Mouse (Mus musculus) left cerebral cortex, postnatal 36 days (tissue): ENCODE measurements at regions not wholly inside any gene's neighbourhood (a gene's known extent, or its start where the extent isn't known, plus 50 kb on each side); places are given as distances from the start of the nearest gene placed in this dataset.

Experiments used
- DNase-seq, 2 experiments: peaks; one replicate each; pipeline ENCODE4 v3.0.0; 2021 to 2022; ENCODE audit warnings: low spot score in 2 of 2, mixed read lengths in 1 of 2
- intact Hi-C: fragments of 180-260 bp; cut with DNase I; formaldehyde crosslinking; loops from one replicate; pipeline ENCODE4 v1.15.1; 2025

DNA sequence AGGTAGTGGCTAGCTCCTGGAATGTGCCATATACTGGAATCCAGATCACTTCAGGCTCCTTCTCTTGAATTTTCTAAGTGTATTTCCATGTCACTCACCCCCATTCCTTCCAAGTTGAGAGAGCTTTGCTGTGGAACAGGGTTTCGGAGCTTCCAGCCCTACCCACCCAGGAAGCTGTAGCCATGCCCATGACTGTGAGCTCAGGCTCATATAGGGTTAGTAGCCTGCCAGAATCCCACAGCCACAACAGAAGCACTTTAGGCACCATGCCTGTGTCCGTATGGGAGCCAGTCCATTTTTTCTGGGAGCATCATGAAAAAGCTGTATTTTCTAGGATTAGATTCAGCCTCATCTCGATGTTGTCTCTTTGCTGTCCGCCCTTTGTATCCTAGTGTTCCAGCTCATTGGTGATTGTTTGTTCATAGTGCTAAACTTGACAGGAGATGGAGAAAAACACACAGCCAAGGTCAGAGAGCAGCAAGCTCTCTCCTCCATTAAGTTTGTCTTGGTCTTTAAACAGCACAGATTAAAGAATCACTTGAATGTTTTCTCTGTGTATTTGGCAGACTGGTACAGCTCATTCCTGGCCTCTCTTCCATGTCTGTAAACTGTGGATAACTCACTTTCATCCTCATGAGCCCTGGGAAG lies 526.2 kb upstream of the 4930452B06Rik start:
- intact Hi-C loops = no loop called here

DNA sequence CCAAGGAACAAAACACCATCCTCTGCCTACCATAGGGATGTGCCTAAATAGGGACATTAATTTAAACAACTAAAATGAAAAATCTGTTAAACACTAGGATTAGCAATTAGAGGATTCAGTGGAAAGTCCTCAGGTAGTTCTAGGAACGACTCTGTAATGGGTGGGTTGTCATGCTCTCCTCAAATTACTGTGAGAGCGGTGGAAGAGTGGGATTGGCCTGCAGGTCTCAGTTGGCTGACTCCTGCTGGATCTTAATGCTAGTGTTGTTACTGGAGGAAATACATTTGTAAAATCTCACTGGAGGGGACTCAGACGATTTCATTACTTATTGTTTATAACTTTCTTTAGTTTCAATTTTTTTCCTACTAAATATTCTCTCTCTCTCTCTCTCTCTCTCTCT lies 525.6 kb upstream of the 4930452B06Rik start:
- intact Hi-C loops = no loop called here
- no peak for DNase-seq

More for the DNA sequence above, 526.2 kb upstream of the 4930452B06Rik start:
- DNase-seq = no peak

DNA sequence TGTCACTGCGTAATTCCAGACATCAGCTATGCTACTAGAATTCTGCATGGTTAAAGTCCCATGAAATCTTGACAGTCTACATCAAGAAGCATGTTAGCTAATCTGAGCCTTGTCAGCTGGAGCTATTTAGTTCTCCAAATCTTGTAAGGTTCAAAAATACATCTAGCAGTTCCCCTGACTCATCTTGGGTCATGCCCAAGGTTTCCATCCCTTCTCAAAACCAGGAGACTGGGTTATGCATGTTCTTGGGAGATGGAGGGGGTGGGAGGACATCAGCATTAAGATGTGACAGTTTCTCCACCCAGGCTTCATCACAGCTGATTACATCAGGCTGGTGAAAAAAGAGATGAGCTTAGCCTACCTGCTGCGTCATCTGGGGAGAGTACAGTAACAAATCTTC lies 495.3 kb upstream of the 4930452B06Rik start:
- intact Hi-C loops = no loop called here
- no peak for DNase-seq

DNA sequence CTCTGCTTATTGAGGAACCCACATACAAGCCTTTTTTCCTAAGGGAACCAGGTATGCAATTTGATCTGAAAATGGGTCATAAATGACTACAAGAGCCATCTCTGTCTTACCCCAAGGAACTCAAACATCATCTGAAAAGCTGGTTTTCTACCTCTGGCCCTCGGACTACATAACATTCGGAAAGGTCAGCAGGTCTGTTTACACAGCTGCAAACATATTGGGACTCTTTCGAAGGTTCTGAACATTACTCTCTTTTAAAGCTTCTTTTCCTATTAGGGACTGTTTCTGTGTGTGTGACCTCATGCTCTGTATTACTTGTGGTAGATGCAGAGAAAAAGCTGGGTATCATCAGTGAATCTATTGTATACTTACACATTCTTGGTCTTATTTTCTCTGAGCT lies 491.9 kb upstream of the 4930452B06Rik start:
- intact Hi-C loops = no loop called here
- DNase-seq = no peak

DNA sequence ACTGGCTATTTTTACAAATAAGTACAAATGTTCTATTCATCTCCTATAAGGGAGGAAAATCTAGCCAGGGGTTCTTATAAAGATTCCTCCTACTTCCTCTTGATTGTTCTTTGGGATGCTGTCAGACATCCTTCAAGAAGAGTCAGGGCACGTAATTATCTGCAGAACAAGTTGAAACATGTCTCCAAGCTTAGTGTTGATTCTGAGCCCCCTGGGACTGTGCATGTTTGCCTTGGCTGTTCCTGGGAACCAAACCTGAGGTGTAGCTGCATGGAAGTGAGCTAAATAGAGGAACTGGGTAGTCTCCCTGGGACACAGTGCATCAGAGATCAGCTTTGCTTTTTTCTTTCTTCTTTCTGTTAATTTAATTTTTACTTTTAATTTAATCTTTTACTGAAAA lies 484.8 kb upstream of the 4930452B06Rik start:
- intact Hi-C loops = no loop called here
- no peak for DNase-seq

DNA sequence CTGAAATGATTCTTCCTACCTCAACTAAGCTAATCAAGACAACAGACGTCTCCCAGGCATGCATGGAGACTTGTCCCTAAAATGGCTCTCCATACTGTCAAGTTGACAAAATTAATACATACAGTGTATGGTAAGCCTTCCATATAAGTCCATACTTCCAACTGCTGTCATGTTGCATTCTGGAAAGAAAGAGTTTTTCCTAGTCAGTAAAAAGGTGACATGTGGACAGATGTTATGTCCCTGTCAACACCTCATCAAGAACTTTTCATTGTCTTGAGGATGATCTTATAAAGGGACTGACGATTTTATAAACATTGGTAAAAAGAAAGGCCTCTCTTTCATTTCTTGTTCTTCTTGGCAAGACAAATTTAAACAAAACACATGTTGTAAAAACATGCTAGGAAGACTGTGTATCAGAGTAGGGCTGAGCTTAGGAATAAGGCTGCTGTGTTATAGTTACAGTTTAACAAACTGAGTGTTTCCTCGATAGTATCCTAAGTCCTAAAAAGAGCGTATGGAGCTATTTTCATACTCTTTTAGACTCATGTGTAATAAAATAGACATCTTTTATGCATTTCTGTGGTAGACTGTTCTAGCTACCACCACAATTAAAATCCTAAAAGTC lies 480.7 kb upstream of the 4930452B06Rik start:
- intact Hi-C loops = no loop called here
- DNase-seq = no peak

DNA sequence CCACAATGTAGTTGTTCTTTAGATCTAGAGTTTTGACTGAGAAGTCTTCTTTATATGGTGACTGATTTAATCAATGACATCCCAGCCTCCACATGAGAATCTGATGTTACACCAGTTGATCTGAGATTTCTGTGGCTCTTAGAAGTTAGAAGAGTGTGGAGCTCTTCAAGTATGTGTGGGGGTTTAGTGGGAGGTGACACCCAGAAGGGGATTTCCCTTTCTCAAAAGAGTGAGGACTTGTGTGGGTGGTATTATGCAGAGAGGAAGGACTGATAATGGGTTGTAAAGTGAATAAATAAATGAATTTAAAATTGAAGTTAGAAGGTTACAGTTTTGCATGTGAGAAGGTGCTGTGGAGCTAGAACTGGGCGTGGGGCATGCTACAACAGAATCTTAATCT lies 439.7 kb upstream of the 4930452B06Rik start:
- intact Hi-C loops = no loop called here
- no peak for DNase-seq

DNA sequence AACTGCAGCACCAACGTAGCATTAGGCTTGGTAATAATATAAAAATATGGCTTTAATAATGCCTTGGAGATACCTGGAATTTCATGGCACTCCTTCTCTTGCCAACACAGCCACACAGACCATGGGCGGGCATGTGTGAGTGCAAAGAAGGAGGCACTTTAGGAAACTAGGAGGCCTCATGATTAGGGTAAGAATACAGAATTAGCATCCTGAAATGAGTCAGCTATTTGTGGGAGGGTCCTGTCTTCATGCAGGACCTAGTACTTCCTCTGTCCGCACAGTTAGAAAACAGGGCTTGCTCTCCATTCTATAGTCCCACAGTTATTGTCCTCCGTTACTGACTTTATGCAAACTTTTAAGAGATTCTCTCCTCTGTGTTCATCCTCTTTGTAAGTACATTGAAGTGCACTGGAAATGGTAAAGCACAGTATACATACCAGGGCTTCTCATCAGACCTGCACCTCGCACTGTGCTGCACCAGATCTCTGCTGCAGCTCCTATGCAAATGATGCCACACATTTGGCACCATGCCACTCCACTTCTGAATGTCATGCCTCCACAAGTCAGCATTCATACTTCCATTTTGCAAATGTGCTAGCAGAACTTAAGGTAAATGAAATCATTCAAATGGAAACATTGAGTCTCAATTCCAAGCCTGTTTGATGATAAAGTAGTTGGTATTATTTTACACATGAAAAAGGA lies 423.7 kb upstream of the 4930452B06Rik start:
- no peak for DNase-seq
- intact Hi-C loops = no loop called here

DNA sequence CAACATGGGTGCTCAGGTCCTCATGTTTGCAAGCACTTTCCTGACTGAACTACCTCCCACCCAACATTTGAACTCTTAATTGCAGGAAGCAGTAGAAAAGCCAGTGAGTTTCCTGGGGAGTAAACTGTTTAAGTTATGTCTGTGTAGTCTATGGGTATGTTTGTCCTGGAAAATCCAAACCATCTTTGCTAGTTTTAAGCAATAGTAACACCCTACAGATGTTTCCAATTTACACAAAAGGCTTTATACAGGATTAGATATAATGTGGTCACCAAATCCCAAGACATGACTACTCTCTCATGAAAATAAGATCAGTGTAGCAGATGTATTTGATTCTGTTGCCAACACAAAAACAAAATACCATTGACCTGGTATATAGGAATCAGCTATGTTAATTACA lies 421.1 kb upstream of the 4930452B06Rik start:
- DNase-seq = no peak
- intact Hi-C loops = no loop called here

DNA sequence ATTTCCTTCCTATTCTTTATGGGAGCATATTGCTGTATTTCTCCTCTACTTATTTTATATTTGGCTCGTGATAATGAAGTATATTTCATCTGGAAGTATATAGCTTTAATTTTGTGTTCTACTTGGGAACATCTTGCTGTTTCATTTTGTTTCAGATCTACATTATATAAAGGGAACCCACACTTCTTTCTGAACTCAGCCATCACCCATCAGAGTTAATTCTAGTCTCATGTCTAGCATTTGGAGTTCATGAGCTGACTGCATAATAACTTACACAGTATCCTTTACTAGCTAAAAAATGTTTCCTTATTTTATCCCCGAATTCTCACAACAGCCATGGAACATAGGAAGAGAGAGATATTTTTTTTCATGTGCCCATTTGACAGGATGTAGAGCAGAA lies 413.6 kb upstream of the 4930452B06Rik start:
- intact Hi-C loops = no loop called here
- DNase-seq = no peak

DNA sequence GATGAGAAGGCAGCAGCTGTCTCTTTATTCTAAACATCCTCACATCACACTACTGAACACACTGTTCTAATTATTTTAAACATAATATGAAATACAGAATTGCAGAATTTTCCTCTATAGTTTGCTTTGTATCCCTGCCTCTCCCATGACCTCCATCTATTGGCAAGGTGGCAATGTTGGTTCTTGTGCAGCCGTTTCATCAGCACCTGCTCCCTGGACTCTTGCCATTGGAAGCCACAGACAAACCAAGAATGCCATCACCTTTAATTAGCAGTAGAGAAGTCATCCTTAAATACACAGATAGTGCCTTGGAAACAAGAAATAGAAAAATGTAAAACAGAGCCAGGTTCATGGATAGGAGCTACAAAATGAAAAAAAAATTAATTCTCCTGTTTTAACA lies 413.0 kb upstream of the 4930452B06Rik start:
- DNase-seq = no peak
- intact Hi-C loops = no loop called here

DNA sequence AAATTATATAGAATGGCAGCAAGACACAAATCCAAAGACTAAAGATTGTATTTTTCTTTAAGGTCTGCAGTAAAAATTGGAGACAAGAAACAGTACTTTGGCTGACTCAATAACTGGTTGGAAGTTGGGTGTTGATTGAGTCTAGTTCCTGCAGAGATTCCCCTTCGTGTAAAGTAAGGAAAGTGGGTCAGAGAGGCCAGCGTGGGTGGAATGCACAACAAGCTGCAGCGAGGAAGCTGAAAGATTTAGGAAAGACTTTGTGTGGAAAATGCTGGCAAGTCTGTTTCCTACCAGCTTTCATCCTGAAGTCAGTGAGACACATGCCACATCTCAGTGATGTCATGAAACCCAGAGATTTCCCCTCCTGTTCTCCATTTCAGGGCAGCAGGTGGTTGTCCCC lies 405.1 kb upstream of the 4930452B06Rik start:
- peak in 1 of 2 experiments; percentile 16 for DNase-seq
- intact Hi-C loops = no loop called here

DNA sequence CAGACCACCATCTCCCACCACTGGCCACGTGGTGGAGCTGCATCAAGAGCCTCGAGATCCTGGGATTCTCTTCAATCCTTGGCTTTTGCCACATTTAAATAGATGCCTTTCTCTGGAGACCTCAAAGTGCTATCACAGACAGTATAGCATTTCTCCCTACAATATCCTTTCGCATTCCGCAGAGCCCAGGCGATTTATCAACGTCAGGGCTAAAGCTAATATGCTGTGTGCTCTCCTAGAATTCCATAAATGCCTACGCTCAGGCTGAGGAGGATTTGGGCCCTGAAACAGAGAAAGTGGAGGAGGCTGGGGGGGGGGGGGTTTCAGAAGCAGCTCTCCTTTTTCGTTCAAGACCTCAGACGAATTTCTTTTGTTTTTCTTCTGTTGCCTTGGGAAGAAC lies 394.0 kb upstream of the 4930452B06Rik start:
- no peak for DNase-seq
- intact Hi-C loops = no loop called here

DNA sequence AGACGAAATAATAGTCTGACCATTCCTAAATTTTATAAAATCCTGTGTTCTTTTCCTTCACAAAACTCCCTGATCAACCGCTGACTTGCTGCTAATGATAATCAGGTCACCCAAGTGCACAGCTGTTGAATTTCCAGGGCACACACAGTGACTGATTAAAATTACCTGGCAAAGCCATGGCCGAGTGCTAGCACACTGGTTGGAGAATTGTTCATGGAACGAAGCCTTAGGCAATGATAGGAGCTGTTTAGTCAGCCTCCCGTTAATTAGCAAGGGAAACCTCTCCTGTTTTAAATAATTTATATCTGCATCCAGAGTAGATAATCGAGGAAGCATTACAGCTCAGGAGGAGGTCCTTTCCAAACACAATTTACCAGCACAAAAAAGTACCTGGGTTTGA lies 362.8 kb upstream of the 4930452B06Rik start:
- intact Hi-C loops = no loop called here
- no peak for DNase-seq

DNA sequence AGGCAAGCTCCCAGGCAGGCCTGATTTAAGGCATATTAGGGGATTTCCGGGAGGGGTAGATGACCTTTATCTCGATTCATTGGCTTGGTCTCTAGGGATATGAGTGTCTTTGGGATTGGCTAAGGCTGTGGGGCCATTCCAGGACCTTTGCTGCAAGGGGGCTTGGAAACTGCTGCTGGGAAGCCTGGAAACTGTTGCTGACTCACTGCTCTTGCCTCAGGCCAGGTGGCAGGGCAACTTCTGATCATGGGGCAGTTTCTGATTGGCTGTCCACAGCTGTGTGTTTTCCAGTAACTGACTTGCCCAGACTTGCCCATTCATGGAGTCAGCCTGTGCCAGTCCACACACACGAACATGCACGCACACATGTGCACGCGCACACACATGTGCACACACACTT lies 349.8 kb upstream of the 4930452B06Rik start:
- intact Hi-C loops = no loop called here
- no peak for DNase-seq

DNA sequence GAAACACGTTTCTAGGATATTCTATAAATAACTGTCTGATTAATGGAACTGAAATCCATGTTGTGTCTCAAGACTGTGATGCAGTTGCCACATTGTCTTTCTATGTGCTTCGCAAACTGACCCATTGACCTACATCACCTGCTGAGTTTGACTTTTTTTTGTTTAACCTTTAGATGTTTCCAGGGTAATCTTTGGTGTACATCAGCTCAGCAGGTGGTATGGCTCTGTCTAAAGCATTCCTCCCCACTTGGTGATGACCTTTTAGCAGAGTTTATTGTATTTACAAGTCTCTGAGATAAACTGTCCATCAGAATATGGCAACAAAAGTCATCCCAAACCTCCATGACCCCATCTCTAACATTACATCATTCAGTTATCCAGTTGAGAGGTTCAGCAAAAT lies 337.0 kb upstream of the 4930452B06Rik start:
- intact Hi-C loops = no loop called here

DNA sequence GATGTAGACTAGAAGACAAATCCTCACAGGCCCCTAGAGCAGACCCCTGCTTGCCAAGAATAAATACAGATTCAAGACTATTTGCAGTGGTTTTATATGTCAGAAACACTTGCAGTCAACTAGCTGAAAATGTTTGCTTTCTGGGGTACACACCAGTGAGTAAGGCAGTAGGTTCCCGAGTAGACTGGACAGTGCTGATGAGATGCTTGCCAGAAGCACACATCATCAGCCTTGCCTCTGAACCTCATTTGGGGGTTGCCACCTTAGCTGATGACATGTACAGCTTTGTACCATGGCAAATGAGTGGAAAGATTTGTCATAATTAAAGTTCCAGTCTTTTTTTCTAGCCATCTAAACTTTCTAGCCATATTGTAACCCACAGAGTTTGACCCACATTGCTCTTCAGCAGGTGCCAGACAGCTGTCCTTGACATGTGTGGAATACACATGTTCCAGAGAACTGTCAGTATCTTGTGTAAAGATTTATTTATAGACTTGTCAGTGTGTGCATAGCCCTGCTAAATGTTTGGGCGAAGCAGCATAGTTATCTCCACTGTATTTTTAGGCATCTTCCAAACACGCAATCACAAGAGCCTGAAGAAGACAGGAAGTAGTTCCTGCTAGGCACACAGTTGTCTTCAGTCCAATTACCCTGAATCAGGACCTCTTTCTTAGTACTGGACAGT lies 334.5 kb upstream of the 4930452B06Rik start:
- intact Hi-C loops = no loop called here
- no peak for DNase-seq

More for the DNA sequence above, 337.0 kb upstream of the 4930452B06Rik start:
- no peak for DNase-seq

DNA sequence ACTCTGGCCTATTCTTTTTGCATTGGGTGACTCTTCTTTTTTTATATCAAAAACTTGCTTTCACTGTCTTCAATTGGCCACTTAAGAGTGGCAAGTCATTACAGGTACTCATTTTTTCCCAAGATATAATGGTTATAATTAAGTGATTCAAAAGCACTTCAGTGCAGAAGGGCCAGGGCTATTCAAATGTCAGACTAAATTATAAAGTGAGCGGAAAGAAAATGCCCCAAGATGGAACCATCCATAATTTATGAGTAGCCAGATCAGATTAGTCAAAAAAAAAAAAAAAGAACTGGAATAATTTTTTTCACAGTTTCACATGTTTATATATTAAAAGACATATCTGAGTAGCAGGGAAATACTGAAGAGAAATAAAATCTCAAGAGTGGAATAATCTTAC lies 333.8 kb upstream of the 4930452B06Rik start:
- DNase-seq = no peak
- intact Hi-C loops = no loop called here

DNA sequence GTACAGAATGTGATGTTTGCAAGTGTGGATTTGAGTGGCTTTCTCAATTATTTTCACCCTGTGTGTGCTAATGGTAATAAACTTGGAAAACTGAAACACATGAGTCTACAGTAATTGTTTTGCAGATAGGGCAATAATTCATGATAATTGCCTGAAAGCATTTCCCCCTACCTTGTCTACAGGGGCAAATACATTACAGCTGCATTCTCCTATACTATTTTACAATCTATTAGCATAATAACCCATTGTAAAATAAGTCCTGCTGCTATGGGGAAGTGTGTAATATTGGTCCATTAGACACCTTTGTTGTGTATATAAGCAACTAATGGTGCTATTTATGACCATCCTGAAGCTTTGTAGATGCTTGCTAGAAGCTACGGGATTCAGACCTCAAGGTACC lies 327.4 kb upstream of the 4930452B06Rik start:
- no peak for DNase-seq
- intact Hi-C loops = no loop called here

DNA sequence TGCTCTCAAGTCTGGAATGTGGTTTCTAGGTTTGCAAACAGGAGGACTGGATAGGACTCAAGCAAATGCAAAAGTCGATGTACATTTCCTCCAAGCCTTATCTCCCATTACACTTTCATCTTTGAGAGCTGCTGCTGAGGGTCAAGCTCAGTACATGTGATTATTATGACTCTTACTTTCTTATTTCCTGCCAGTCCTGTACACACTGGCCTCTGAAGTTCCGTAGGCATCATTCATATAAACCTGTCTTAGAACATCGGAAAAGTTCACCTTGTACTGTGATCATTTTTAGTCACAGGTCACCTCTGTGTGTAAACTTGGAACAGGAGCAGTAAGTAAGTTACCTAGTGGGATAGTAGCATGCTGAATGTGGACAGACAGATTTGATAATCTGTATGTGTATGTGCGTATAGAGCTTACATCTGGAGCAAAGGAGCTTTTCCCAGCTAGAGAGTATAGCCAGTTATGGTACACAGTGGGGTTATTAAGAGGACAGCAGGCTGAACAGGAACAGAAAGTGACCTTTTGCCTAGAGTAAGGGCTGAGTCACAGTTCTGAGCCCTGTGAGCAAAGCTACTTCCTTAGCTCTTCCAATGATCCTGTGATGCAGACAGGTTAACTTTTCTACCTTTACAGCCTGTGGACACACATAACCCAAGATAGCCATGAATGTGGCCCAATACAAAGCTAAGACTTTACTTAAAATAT lies 319.2 kb upstream of the 4930452B06Rik start:
- intact Hi-C loops = no loop called here
- no peak for DNase-seq
